Mouse (Mus musculus): ENCODE measurements around the gene Ptprk. TPM values are rescaled to one million over a fixed set of nuclear protein-coding genes. Genes with fewer than 3 reads are reported as not detected.

Ptprk gene
- polyA plus RNA-seq, 1 experiment from 2014 or later: 17.3 TPM

GRCm38 (mm10) chr10:28076036-28076855, 1.6 kb downstream of the Ptprk start:
- H3K36me3 ChIP-seq (ENCODE audit: control insufficient read depth, insufficient read depth, low read length): no peaks in the 10 kb centered on the region
- peaks cover 7% of the 10 kb centered on the region for H3K4me1 ChIP-seq (ENCODE audit: control insufficient read depth, insufficient read depth, low read length)
- no peaks in the 10 kb centered on the region for H3K9me3 ChIP-seq (ENCODE audit: control insufficient read depth, low read length)
- 3% methylated on average over 30 of the region's 30 CpGs for WGBS
- H3K27ac ChIP-seq (ENCODE audit: low read depth, low read length): no peak overlapping the region
- ATAC-seq (ENCODE audit: low FRiP score) (no peak), DNase-seq (ENCODE audit: low spot score, missing footprints) (peak; percentile 96)
- H3K4me3 ChIP-seq (ENCODE audit: low read depth, low read length): peak overlapping the region; percentile 68
- no peaks in the 10 kb centered on the region for H3K27me3 ChIP-seq (ENCODE audit: control insufficient read depth, insufficient read depth, low read length)
- peak overlapping the region; percentile 95 for H3K9ac ChIP-seq (ENCODE audit: low read length)
- H3K4me2 ChIP-seq: peak overlapping the region; percentile 66

- Histone ChIP-seq H3K4me1 (ENCODE audit: control insufficient read depth, insufficient read depth, low read length) (peaks cover 7% of the 10 kb centered on the region), H3K36me3 (ENCODE audit: control insufficient read depth, insufficient read depth, low read length) (no peaks in the 10 kb centered on the region), H3K9ac (ENCODE audit: low read length) (no peak overlapping the region), H3K4me3 (ENCODE audit: low read depth, low read length) (no peak overlapping the region), H3K9me3 (ENCODE audit: control insufficient read depth, low read length) (no peaks in the 10 kb centered on the region), H3K27ac (ENCODE audit: low read depth, low read length) (no peak overlapping the region), H3K4me2 (no peak overlapping the region), H3K27me3 (ENCODE audit: control insufficient read depth, insufficient read depth, low read length) (no peaks in the 10 kb centered on the region)
- WGBS: 85% methylated on average over 1 of the region's 1 CpGs
- ATAC-seq (ENCODE audit: low FRiP score): no peak
- no peak for DNase-seq (ENCODE audit: low spot score, missing footprints)
Observed at GRCm38 (mm10) chr10:28078270-28078669, 3.6 kb downstream of the Ptprk start.

- Histone ChIP-seq H3K4me3 (ENCODE audit: low read depth, low read length) (no peak overlapping the region), H3K4me2 (no peak overlapping the region), H3K4me1 (ENCODE audit: control insufficient read depth, insufficient read depth, low read length) (peaks cover 5% of the 10 kb centered on the region; the same call in 1 of the 2 replicates), H3K27me3 (ENCODE audit: control insufficient read depth, insufficient read depth, low read length) (no peaks in the 10 kb centered on the region), H3K36me3 (ENCODE audit: control insufficient read depth, insufficient read depth, low read length) (no peaks in the 10 kb centered on the region), H3K9me3 (ENCODE audit: control insufficient read depth, low read length) (no peaks in the 10 kb centered on the region), H3K9ac (ENCODE audit: low read length) (no peak overlapping the region), H3K27ac (ENCODE audit: low read depth, low read length) (no peak overlapping the region)
- WGBS: 93% methylated on average over 2 of the region's 2 CpGs
- no peak for ATAC-seq (ENCODE audit: low FRiP score)
- DNase-seq (ENCODE audit: low spot score, missing footprints): no peak
Observed at GRCm38 (mm10) chr10:28081221-28081620, 6.6 kb downstream of the Ptprk start.

GRCm38 (mm10) chr10:28083183-28083582, 8.6 kb downstream of the Ptprk start:
- H3K4me3 ChIP-seq (ENCODE audit: low read depth, low read length): no peak overlapping the region
- H3K27ac ChIP-seq (ENCODE audit: low read depth, low read length): no peak overlapping the region
- H3K9ac ChIP-seq (ENCODE audit: low read length): no peak overlapping the region
- no peak overlapping the region for H3K4me2 ChIP-seq
- H3K9me3 ChIP-seq (ENCODE audit: control insufficient read depth, low read length): no peaks in the 10 kb centered on the region
- no peaks in the 10 kb centered on the region for H3K36me3 ChIP-seq (ENCODE audit: control insufficient read depth, insufficient read depth, low read length)
- WGBS: 81% methylated on average over 2 of the region's 2 CpGs
- DNase-seq (ENCODE audit: low spot score, missing footprints) (no peak), ATAC-seq (ENCODE audit: low FRiP score) (no peak)
- H3K27me3 ChIP-seq (ENCODE audit: control insufficient read depth, insufficient read depth, low read length): no peaks in the 10 kb centered on the region
- H3K4me1 ChIP-seq (ENCODE audit: control insufficient read depth, insufficient read depth, low read length): no peaks in the 10 kb centered on the region

GRCm38 (mm10) chr10:28083625-28084024, 9.0 kb downstream of the Ptprk start:
- 75% methylated on average over 1 of the region's 1 CpGs for WGBS
- H3K4me2 ChIP-seq: no peak overlapping the region
- DNase-seq (ENCODE audit: low spot score, missing footprints) (no peak), ATAC-seq (ENCODE audit: low FRiP score) (no peak)
- H3K4me1 ChIP-seq (ENCODE audit: control insufficient read depth, insufficient read depth, low read length): no peaks in the 10 kb centered on the region
- no peak overlapping the region for H3K27ac ChIP-seq (ENCODE audit: low read depth, low read length)
- no peaks in the 10 kb centered on the region for H3K9me3 ChIP-seq (ENCODE audit: control insufficient read depth, low read length)
- no peak overlapping the region for H3K4me3 ChIP-seq (ENCODE audit: low read depth, low read length)
- no peaks in the 10 kb centered on the region for H3K36me3 ChIP-seq (ENCODE audit: control insufficient read depth, insufficient read depth, low read length)
- H3K9ac ChIP-seq (ENCODE audit: low read length): no peak overlapping the region
- H3K27me3 ChIP-seq (ENCODE audit: control insufficient read depth, insufficient read depth, low read length): no peaks in the 10 kb centered on the region

GRCm38 (mm10) chr10:28087341-28087740, 12.7 kb downstream of the Ptprk start:
- Histone ChIP-seq H3K27me3 (ENCODE audit: control insufficient read depth, insufficient read depth, low read length) (no peaks in the 10 kb centered on the region), H3K36me3 (ENCODE audit: control insufficient read depth, insufficient read depth, low read length) (no peaks in the 10 kb centered on the region), H3K4me2 (no peak overlapping the region), H3K9ac (ENCODE audit: low read length) (no peak overlapping the region), H3K4me3 (ENCODE audit: low read depth, low read length) (no peak overlapping the region), H3K27ac (ENCODE audit: low read depth, low read length) (no peak overlapping the region), H3K9me3 (ENCODE audit: control insufficient read depth, low read length) (no peaks in the 10 kb centered on the region), H3K4me1 (ENCODE audit: control insufficient read depth, insufficient read depth, low read length) (no peaks in the 10 kb centered on the region)
- no peak for ATAC-seq (ENCODE audit: low FRiP score)
- 79% methylated on average over 6 of the region's 6 CpGs for WGBS
- no peak for DNase-seq (ENCODE audit: low spot score, missing footprints)

- H3K36me3 ChIP-seq (ENCODE audit: control insufficient read depth, insufficient read depth, low read length): no peaks in the 10 kb centered on the region
- 61% methylated on average over 3 of the region's 3 CpGs for WGBS
- H3K4me1 ChIP-seq (ENCODE audit: control insufficient read depth, insufficient read depth, low read length): no peaks in the 10 kb centered on the region
- no peak overlapping the region for H3K9ac ChIP-seq (ENCODE audit: low read length)
- no peaks in the 10 kb centered on the region for H3K27me3 ChIP-seq (ENCODE audit: control insufficient read depth, insufficient read depth, low read length)
- ATAC-seq (ENCODE audit: low FRiP score): no peak
- H3K4me2 ChIP-seq: no peak overlapping the region
- H3K4me3 ChIP-seq (ENCODE audit: low read depth, low read length): no peak overlapping the region
- no peak for DNase-seq (ENCODE audit: low spot score, missing footprints)
- no peak overlapping the region for H3K27ac ChIP-seq (ENCODE audit: low read depth, low read length)
- no peaks in the 10 kb centered on the region for H3K9me3 ChIP-seq (ENCODE audit: control insufficient read depth, low read length)
Observed at GRCm38 (mm10) chr10:28087749-28088148, 13.1 kb downstream of the Ptprk start.

- no peak overlapping the region for H3K9ac ChIP-seq (ENCODE audit: low read length)
- H3K4me3 ChIP-seq (ENCODE audit: low read depth, low read length): no peak overlapping the region
- H3K9me3 ChIP-seq (ENCODE audit: control insufficient read depth, low read length): no peaks in the 10 kb centered on the region
- no peaks in the 10 kb centered on the region for H3K36me3 ChIP-seq (ENCODE audit: control insufficient read depth, insufficient read depth, low read length)
- ATAC-seq (ENCODE audit: low FRiP score): no peak
- no peaks in the 10 kb centered on the region for H3K27me3 ChIP-seq (ENCODE audit: control insufficient read depth, insufficient read depth, low read length)
- H3K27ac ChIP-seq (ENCODE audit: low read depth, low read length): no peak overlapping the region
- no peaks in the 10 kb centered on the region for H3K4me1 ChIP-seq (ENCODE audit: control insufficient read depth, insufficient read depth, low read length)
- no peak overlapping the region for H3K4me2 ChIP-seq
- DNase-seq (ENCODE audit: low spot score, missing footprints): no peak
Observed at GRCm38 (mm10) chr10:28096007-28096406, 21.4 kb downstream of the Ptprk start.

GRCm38 (mm10) chr10:28097637-28098036, 23.0 kb downstream of the Ptprk start:
- Histone ChIP-seq H3K4me1 (ENCODE audit: control insufficient read depth, insufficient read depth, low read length) (no peaks in the 10 kb centered on the region), H3K27me3 (ENCODE audit: control insufficient read depth, insufficient read depth, low read length) (no peaks in the 10 kb centered on the region), H3K9me3 (ENCODE audit: control insufficient read depth, low read length) (no peaks in the 10 kb centered on the region), H3K36me3 (ENCODE audit: control insufficient read depth, insufficient read depth, low read length) (no peaks in the 10 kb centered on the region), H3K4me3 (ENCODE audit: low read depth, low read length) (no peak overlapping the region), H3K4me2 (no peak overlapping the region), H3K27ac (ENCODE audit: low read depth, low read length) (no peak overlapping the region), H3K9ac (ENCODE audit: low read length) (no peak overlapping the region)
- DNase-seq (ENCODE audit: low spot score, missing footprints) (no peak), ATAC-seq (ENCODE audit: low FRiP score) (no peak)
- 86% methylated on average over 7 of the region's 7 CpGs for whole genome bisulfite sequencing
